Mouse (Mus musculus) T-cell, adult 2 months (primary cell): ENCODE measurements around the gene Anapc1.
A peak's percentile ranks its signal among the peaks of the same experiment; 100 is the strongest.
"Not testable (repeated sequence)": the region's sequence is repeated elsewhere in the genome, so short reads cannot be mapped to it uniquely, and the experiment has no call there.

Experiments
- DNase-seq: peaks from one replicate; pipeline ENCODE4 v3.0.0; 2022; ENCODE audit warnings: low spot score

Gene Anapc1

DNA sequence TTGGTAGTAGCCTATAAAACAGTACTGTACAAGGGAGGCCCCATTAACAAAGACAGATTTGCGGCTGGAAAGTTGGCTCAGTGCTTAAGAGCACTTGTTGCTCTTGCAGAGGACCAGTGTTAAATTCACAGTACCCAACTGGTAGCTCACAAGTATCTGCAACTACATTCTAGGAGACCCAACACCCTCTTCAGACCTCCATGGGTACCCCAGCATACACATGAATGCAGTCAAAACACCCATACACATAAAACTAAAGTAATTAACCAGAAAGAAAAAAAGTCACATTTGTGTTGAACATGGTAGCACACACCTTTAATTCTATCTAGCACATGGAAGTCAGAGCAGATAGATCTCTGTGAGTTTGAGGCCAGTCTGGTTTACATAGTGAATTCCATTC is 9.9 kb upstream of the Anapc1 start:
- no peak for DNase-seq

DNA sequence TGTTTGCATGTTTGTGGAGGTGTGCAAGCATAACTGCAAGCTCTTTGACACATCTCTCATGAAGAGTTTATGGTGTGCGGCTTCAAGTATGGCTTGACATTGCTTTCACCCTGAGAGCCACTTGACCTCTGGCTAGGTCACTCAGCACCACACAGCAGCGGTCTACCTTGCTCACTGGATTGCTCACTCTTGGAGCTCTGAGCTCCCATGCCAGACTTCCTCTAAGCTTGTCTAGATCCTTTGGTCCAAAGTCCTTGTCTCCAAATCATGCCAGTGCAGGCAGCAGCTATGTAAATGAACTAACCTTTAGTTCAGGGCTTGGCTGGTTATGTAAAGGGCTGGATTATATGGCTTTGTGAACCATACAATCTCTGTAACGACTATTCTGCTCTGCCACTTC is 9.2 kb upstream of the Anapc1 start:
- DNase-seq: no peak

DNA sequence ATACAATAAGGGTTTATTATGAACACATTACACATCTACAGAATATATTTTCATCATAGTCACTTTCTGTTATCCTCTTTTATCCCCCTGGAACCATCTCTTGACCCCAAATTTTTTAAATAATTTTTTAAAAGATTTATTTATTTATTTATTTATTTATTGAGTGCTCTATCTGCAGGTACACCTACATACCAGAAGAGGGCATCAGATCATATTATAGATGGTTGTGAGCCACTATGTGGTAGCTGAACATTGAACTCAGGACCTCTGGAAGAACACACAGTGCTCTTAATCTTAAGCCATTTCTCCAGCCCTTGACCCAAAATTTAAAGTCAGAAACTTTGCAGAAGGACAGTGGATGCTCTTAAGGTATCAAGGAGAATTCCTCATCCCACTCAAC is 7.4 kb upstream of the Anapc1 start:
- DNase-seq: no peak

DNA sequence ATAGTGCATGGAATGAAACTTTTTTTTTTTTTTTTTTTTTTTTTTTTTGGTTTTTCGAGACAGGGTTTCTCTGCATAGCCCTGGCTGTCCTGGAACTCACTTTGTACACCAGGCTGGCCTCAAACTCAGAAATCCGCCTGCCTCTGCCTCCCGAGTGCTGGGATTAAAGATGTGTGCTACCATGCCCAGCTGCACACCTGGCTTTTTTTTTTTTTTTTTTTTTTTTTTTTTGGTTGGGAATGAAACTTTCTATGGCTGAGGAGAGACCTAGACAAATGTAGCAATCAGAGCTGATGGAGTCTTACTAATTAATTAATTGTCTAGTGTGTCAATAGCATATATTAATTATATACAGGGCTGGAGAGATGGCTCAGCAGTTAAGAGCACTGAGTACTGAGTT is 6.6 kb upstream of the Anapc1 start:
- not testable (repeated sequence) for DNase-seq

DNA sequence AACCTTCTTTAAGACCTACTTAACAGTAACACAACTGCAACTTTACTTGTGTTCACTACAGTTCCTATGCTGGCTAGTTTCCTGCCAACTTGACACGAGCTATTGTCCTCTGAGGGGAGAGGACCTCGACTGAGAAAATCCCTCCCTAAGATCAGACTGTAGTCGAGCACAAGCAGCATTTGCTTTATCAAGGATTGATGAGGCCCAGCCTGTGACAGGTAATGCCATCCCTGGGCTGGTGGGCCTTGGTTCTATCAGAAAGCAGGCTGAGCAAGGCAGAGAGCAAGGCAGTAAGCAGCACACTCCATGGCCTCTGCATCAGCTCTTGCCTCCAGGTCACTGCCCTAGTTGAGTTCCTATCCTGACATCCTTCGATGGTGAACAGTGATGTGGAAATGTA is 6.0 kb upstream of the Anapc1 start:
- DNase-seq: no peak

DNA sequence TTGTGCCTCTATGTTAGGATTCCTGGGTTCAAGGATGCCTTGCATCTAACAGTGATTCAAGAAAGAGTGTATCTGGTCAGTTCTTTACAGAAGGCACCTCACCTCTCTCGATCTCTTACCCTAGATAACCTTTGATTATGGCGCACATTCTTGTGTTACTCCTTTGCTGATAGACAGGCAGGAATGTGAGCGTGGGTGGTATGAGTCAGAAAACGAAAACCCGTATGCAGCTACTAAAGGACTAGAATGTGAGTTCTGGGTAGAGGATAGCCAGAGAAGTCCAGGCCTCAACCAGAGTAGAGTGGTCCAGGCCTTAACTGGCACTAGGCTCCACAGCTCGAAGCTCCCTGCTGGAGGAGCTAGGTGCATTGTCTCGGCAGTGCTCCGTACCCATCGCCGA is 5.6 kb upstream of the Anapc1 start:
- no peak for DNase-seq

DNA sequence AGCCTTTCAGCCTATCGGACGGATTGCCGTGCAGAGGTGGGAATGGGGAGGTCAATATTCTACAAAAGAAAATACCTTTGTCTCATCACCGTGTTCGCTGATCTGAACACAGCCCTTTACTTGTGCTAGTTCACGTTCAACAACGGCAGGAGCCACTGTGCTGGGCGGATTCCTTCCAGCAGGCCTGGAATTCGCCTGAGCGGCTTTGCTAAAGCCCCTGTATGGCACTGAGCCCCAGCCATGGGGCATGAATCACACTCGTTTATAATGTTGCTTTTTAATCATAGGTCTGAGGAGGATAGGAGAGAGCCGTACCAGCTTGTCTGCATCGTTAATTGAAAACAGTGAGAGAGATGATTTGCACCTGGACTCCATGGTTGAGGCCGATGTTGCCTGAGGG is 5.1 kb upstream of the Anapc1 start:
- DNase-seq: no peak

DNA sequence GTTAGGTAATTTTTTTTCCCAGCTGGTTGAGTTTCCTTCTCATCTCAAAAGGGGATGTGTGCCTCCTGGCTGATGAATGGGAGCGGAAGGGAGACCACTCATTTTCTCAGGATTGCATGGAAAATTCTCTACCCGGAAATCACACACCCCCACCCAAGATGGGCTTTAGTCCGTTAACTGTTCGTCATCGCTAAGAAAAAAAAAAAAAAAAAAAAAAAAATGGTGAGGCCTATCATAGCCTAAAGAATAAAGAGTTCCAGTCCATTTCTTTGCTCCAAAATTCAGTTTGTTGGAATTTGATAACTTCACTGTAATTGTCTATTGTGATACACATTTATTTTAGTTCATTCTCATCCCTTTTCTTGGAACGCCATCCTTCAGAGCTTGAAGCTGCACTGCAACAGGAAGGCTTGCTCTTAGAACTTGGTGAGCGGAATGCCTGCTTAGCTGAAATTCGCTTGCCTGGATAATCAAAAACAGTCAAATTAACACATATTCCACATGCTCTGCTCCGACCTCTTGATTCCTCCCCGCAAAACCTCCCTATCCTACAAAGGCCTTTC is 448 bp upstream of the Anapc1 start:
- no peak for DNase-seq

DNA sequence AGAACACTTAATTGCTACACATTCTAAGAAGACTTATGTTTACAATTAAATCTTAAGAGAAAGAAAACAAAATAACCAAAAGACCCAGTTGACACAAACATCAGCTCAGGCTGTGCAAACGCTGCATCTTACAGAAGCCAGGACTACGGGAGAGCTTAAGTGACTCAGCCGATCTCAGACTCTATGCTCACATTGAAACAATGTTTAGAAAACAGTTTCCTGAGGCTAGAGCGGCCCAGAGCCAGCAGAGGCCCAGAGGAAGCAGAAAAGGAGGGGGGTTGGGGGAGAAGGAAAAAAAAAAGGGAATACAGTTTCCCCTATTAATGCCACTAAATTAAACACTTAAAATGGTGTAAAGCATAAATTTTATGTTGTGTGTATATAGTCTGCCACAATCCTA is 6.5 kb downstream of the Anapc1 start:
- DNase-seq: no peak

DNA sequence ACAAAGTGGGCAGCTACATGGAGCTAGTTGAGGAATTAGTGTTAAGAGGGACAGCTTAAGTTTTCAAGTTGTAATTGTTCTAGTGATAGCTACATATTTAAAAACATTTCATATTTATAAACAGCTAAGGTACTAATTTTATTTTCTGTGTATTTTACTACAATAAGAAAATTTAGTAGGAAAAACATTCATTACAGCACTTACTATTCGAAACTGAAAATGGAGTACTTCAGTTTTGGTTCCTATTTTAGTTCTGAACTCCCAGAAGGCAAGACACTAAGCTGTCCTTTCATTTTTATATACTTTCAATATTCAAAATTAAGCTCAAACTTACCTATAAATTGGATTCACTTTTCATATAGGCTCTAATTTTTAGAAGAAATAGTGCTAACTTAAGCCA is 66.6 kb downstream of the Anapc1 start:
- DNase-seq: no peak

DNA sequence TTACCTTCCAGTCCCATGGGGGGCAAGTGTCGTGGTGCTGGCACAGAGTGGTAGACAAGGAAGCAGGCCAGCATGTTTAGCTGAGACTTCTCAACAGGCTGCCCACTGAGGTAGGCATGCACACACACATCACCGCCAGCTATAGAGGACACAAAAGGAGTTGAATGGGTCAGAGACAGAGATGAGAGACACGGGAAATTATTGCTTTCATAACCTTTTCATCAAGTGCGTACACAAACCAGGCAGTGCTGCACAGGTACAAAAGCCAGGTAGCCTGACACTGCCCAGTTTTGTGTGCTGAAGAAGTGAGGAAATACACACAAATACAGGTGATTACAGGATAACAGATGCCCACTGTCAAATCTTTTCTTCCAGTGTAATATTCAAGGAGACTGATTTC is 71.8 kb downstream of the Anapc1 start:
- no peak for DNase-seq

DNA sequence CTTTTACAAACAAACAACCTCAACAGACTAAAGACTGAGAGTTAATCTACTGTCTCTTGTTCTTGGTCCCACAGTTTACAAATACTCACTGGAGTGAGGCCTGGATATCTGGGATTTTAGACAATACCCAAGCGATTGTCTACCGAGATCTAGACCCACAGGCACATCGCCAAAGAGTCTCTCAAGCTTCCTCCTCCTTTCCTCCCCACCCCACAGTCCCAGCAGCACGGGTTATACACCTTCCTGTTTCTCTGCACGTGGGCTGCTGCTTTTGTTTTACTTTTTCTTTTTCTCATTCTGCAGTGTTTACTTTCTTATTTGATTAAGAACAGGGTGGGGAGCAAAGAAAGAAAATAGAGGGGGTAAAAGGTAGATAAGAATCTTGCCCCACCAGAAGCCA is 73.8 kb downstream of the Anapc1 start:
- no peak for DNase-seq

DNA sequence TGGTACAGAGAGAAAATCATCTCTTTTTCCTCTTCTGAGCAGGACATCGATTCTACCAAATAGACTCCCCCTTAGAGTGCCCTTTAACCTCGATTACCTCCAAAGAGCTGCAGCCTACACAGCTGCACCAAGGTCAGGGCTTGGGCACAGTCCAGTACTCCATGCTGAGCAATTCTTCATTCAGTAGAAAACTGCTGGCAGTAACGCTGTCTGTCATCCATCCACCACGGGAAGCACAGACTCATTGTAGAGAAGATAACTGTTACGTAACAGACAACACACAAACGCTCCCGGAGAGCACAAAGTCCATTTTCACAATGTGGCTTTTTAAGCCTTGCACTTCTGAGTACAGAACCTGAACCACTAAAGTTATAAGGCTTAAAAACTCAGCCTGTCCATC is 74.9 kb downstream of the Anapc1 start:
- no peak for DNase-seq

DNA sequence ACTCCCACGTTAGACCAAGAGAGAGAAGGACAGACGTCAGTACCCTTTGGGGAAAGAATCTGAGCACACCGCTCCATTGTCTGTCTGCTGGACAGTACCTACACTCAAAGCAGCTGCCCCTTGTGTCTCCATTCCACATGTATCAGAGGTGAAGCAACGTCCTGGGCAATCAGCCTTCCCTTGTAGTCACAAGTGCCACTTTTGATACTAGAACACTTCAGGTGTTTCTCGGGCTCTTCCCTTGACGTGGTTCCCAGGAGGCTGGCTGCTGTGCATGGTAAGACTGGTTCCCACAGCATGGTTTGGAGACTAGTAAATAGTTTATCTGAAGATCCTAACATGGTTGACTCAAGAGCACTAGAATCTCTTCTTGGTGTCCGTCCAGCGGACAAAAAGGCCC is 76.0 kb downstream of the Anapc1 start:
- DNase-seq: no peak

DNA sequence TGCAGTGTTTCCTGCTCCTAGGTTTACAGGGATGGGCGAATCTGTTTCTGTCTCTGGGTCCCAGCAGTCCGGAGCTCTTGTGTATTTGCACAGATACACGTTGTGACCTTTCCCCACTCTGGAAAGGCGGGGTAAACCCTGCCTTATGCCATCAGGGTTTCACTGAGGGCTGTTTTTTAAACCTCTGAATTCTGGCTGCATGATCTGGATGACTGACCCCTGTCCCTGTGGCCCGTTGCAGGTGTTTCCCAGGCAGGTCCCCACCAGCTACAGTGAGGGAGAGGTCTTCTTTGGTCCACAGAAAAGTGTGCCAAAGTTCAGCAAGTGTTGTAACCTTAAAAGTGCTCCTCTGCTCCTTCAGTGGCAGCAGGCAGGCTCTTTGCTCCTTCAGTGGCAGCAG is 77.9 kb downstream of the Anapc1 start:
- no peak for DNase-seq

DNA sequence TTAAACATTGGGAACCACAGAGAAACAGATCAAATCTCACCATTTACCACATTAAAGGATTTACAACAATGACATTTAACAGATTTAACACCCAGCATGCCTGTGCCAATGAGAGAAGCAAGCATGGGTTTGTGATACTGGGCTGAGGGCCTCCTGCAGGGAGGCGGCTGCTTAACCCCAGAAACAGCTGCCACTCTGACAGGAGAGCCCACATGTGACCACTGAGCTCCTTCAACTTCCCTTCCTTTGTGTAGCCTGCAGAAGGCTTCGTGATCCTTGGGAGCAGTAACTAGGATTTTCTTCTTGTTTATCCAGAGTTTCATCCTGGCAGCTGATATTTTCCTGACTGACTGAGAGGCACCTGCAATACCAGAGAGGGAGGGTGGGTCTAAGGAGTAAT is 85.7 kb downstream of the Anapc1 start:
- no peak for DNase-seq

DNA sequence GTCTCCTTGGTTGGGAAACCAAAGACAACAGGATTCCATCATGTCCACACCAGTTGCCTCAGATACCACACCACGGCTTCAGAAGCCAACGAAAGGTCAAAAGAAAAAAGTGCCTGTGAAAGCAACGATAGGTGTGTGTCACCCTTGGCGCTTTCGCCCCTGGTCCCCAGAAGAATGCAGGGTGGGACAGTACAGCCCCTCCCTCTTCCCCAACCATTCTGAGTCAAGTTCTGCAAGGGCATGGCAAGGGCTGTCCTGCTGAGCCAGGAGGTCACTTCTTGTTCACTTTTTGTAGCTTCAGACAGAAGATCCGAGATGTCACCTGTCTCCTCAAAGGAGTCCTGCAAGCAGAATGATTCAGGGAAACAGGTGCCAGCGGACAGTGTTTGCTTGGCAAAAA is 94.9 kb downstream of the Anapc1 start:
- DNase-seq: no peak

DNA sequence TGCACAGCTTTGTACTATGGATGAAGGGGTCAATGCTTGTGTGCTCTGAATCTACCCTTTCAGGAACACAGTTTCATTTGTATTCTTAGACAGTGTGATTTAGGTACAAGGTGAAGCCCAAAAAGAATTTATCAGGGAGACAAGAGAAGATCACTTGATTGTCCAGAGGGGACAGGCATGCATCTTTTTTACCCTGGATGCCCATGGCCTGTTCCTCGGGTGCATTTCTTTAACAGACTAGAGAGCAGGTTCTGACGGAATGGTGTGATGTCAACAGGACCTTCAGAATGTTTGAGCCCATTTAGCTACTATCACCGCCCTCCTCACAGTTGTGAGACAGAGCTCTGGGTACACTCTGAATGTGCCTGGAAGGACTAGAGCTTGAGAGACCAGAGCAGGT is 96.3 kb downstream of the Anapc1 start, which contains the start of gene Spdye4c:
Gene Spdye4c (plus strand): TSS at position 301 of the 400 bp plus-strand sequence.
- DNase-seq: no peak

DNA sequence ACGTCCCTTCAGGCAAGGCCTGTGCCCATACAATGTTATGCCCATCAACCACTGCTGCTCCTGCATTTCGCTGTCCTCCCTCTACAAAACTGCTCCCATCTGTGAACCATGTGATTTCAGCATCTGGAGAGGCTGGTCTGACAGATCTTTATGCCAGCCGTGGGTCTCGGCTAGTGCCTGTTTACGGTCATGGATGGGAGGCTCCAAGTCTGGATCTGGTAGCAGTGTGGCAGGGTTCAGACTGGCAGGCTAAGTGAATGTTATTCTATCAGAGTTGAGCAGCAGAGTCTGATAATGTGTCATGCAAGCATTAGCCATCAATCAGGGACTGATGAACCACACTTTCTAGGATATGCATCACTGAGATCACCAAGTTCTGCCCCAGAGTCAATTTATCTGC is 104.3 kb downstream of the Anapc1 start:
- DNase-seq: no peak

DNA sequence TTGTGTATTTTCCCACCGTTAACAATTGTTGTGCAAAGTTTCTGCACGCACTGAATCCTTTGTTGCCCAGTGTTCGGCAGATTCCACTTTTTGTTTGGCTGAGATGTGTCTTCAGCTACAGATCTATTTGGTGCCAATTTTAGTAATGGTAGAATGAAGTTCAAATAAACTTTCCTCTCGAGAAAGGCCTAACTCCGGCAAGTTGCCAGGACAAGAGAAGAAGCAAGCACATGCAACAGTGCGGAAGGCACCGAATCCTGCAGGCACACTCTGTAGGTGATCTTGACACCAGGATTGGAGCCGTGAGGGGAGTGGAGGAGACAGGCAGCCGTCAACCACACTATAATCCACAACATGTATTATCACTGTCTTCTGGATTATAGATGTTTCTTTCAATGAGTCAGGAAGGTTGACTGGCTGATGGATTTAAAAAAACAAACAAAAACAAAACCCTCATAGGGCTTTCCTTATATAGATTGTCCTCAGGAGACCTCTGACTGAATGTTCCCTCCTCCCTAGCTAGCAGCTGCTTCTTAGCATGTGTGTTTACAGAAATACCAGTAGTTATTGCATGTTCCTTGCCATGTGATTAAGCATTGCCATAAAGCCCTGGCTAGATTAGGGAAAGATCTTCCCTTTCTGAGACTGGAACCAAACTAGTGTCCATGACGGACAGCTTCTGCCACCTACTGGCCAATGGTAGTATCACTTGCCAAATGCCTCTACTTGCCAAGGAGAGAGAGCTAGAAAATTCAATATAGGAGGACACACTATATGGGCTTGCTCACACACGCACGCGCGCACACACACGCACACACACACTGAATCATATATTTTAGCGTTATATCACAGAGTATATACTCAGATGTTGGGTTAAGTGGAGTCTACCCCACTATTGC is 114.2 kb downstream of the Anapc1 start:
- DNase-seq: peak; percentile 60

DNA sequence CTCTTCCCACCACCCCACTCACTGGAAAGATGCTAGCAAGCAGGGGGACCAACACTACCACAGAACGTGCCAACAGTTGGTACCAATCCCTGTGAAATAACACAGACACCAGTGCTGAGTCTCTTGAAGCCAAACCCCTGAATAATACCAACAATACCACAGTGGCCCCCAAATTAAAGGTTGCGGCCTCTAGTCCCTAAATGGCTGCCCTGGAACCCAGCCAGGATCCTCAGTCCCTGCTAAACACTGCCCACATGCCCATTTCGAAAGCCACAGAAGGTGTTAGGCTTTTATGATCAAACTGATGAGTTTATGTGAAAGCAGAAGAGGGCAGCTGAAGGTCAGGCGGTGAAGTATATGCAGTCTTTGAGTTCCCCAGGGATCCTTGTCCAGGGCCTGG is 116.2 kb downstream of the Anapc1 start:
- no peak for DNase-seq

DNA sequence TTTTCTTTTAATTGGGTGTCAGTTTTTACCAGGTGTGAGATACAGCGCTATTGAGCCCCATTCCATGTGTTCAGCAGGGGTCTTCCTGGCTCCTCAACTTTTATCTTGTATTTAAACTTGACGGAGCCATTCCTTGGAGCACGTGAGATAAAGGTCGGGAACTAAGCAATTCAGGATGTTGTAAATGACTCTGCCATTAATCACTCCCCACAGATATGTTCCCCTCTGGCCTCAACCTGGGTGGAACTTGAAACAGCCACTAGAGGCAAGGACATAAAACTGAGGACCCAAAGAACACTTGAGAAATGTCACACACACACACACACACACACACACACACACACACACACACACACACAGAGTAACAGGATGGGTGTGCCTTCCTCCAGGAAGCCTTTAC is 118.7 kb downstream of the Anapc1 start:
- no peak for DNase-seq

DNA sequence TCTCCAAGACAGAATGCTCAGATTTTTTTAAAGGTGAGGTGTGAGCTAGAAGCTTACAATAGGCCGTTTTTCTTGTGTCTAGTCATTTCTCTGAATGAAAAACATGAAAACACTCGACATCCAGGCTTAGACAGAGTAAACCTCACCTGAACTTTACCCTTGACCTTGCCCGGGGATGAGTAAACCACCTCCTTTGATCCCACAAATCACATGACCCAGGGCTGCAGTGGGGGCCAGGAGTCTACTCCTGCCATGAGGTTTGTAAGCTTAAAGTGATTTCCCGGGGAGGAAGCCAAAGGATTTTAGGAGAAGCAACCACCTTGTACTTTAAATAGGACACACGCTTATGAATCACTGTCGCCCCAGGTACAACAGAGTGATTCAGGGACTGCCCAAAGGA is 119.2 kb downstream of the Anapc1 start:
- no peak for DNase-seq
